Mouse (Mus musculus) liver, embryonic 15.5 days (tissue): ENCODE data around the gene Map3k10. TPM values are rescaled to one million over a fixed set of nuclear protein-coding genes. Genes with fewer than 3 reads are reported as not detected.

ENCODE experiments used
- ATAC-seq: fragments of 200-750 bp; cut with Nextera tagmentation; 2 replicates; pipeline ENCODE4 v1.8.0; 2017; ENCODE audit warnings: moderate number of reproducible peaks, mild to moderate bottlenecking, moderate library complexity; ENCODE audit not compliant: insufficient read depth
- H3K27ac ChIP-seq: fragments of 300-500 bp; sonication (generic); replicated peaks from 2 replicates; pipeline ENCODE4 v1.5.1; 2015; ENCODE audit warnings: mild to moderate bottlenecking, inconsistent platforms
- H3K27me3 ChIP-seq: fragments of 300-500 bp; sonication (generic); 2 replicates; pipeline ENCODE4 v1.6.1; 2015; ENCODE audit warnings: mild to moderate bottlenecking, inconsistent platforms
- H3K36me3 ChIP-seq: fragments of 300-500 bp; sonication (generic); replicated peaks from 2 replicates; pipeline ENCODE4 v1.6.1; 2015; ENCODE audit warnings: moderate library complexity, mild to moderate bottlenecking, inconsistent platforms
- H3K4me1 ChIP-seq: fragments of 300-500 bp; sonication (generic); replicated peaks from 2 replicates; pipeline ENCODE4 v1.6.1; 2015; ENCODE audit warnings: inconsistent platforms
- H3K4me2 ChIP-seq: fragments of 300-500 bp; sonication (generic); 2 replicates; pipeline ENCODE4 v1.6.1; 2015; ENCODE audit warnings: moderate library complexity, mild to moderate bottlenecking, inconsistent platforms
- H3K4me3 ChIP-seq: fragments of 300-500 bp; sonication (generic); replicated peaks from 2 replicates; pipeline ENCODE4 v1.5.1; 2015; ENCODE audit warnings: mild to moderate bottlenecking, inconsistent platforms
- H3K9ac ChIP-seq: fragments of 300-500 bp; sonication (generic); 2 replicates; pipeline ENCODE4 v1.6.1; 2015; ENCODE audit warnings: moderate library complexity, mild to moderate bottlenecking, inconsistent platforms
- H3K9me3 ChIP-seq: fragments of 300-500 bp; sonication (generic); replicated peaks from 2 replicates; pipeline ENCODE4 v1.6.1; 2016; ENCODE audit warnings: inconsistent platforms
- WGBS: fragments of 180-500 bp; shearing (Covaris S2); methylation state at CpG from one replicate; pipeline ENCODE4 v1.1.7; 2015; ENCODE audit warnings: mixed read lengths; ENCODE audit not compliant: insufficient replicate concordance; 5-methylcytosine and 5-hydroxymethylcytosine counted together
- polyA plus RNA-seq: library from polyadenylated mRNA; unstranded; fragments of >200 nt; fragmentation: Nextera tagmentation; extraction: Ambion mirVana; gene quantifications from 2 replicates; pipeline ENCODE4 v1.2.1, GENCODE M21; 2015

Map3k10 gene
- polyA plus RNA-seq, 1 experiment from 2014 or later: 1.5 TPM

DNA sequence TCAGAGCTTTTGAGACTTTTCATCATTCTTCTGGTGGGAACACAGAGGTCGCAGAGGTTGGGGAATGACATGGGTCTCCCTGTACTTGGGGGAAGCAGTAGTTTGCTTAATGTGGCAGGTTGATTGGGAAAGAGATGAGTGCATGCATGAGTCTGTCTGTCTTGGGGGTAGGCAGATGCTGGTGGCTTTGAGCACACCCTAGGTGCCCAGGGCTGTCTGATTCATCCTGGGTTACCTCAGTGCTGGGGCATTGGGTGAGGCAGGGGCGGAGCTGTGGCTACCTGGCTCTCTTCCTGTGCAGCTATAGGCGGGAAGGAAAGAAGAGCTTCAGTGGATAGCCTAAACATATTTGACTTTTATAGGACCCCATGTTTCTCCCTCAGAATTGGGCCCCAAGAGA, 66.3 kb downstream of the Map3k10 start:
- H3K27me3 ChIP-seq: no peaks in the 10 kb centered on the region
- H3K4me2 ChIP-seq: no peak overlapping the region
- 84% methylated on average over 3 of the region's 3 CpGs for WGBS
- H3K9ac ChIP-seq: no peak overlapping the region
- no peak overlapping the region for H3K4me3 ChIP-seq
- H3K9me3 ChIP-seq: no peaks in the 10 kb centered on the region
- no peak for ATAC-seq
- peaks cover 25% of the 10 kb centered on the region for H3K36me3 ChIP-seq
- H3K27ac ChIP-seq: no peak overlapping the region
- peaks cover 53% of the 10 kb centered on the region for H3K4me1 ChIP-seq

DNA sequence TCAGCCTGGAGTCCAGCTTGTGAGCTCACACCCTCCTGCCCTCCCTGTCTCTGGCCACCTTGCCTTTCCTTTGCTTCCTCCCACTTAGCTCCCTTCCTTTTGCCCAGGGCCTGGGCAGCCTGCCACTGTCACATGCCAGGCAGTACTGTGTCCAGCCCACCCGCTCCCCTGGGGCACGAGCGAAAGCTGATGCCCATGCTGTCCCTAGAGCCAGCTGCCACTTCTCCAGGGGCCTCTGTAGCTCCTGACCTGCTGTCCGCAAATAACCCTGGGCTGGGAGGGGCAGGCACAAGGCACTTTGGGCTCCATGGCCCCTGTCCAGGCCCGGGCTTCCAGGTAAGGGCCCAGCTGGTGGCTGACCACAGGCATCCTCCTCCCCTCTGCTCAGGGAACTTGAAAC, 66.8 kb downstream of the Map3k10 start:
- no peaks in the 10 kb centered on the region for H3K27me3 ChIP-seq
- H3K27ac ChIP-seq: no peak overlapping the region
- H3K9me3 ChIP-seq: no peaks in the 10 kb centered on the region
- H3K9ac ChIP-seq: no peak overlapping the region
- ATAC-seq: no peak
- H3K4me2 ChIP-seq: no peak overlapping the region
- WGBS: 67% methylated on average over 5 of the region's 5 CpGs
- H3K4me1 ChIP-seq: peaks cover 59% of the 10 kb centered on the region
- H3K4me3 ChIP-seq: no peak overlapping the region
- H3K36me3 ChIP-seq: peaks cover 25% of the 10 kb centered on the region

- ATAC-seq: no peak
- 53% methylated on average over 10 of the region's 10 CpGs for WGBS
- Histone ChIP-seq H3K4me1 (peaks cover 68% of the 10 kb centered on the region), H3K4me3 (no peak overlapping the region), H3K27me3 (no peaks in the 10 kb centered on the region), H3K27ac (no peak overlapping the region; the same call in 1 of the 2 replicates), H3K9me3 (no peaks in the 10 kb centered on the region), H3K36me3 (peaks cover 25% of the 10 kb centered on the region), H3K9ac (no peak overlapping the region), H3K4me2 (no peak overlapping the region)
These were observed 67.7 kb downstream of the Map3k10 start for GRCm38 (mm10) chr7:27606481-27607254.

Other genes with a start within 250 kb of the Map3k10 start
- gene Sptbn4, start 226.9 kb downstream of the Map3k10 start, polyA plus RNA-seq: 0.06 and 0.09 TPM in 2 replicates
- gene Blvrb, start 226.6 kb downstream of the Map3k10 start, polyA plus RNA-seq: 920 and 1,009 TPM in 2 replicates
- 35.6 and 38.9 TPM in 2 replicates for gene Sertad3, start 200.8 kb downstream of the Map3k10 start, polyA plus RNA-seq
- 28.2 and 29.6 TPM in 2 replicates for gene Sertad1, start 187.7 kb downstream of the Map3k10 start, polyA plus RNA-seq
- gene Prx, start 175.3 kb downstream of the Map3k10 start, polyA plus RNA-seq: 0.67 and 0.75 TPM in 2 replicates
- gene Hipk4, start 151.3 kb downstream of the Map3k10 start, polyA plus RNA-seq: 0.10 and 0.16 TPM in 2 replicates
- 76.3 and 93.4 TPM in 2 replicates for gene Pld3, start 121.4 kb downstream of the Map3k10 start, polyA plus RNA-seq
- 15.7 and 17.3 TPM in 2 replicates for gene 2310022A10Rik, start 121.4 kb downstream of the Map3k10 start, polyA plus RNA-seq
- 26.4 and 28.3 TPM in 2 replicates for gene Akt2, start 83.0 kb downstream of the Map3k10 start, polyA plus RNA-seq
- 0.05 TPM in 1 of 2 replicates, not detected in the other for gene Ttc9b, start 20.7 kb downstream of the Map3k10 start, polyA plus RNA-seq
- gene Zfp607b, start 14.7 kb upstream of the Map3k10 start, polyA plus RNA-seq: 0.38 and 0.91 TPM in 2 replicates
- 4.8 and 5.0 TPM in 2 replicates for gene Zfp60, start 56.8 kb upstream of the Map3k10 start, polyA plus RNA-seq
- gene Zfp626, start 132.6 kb upstream of the Map3k10 start, polyA plus RNA-seq: 0.55 and 0.63 TPM in 2 replicates
- 1.5 and 1.6 TPM in 2 replicates for gene Zfp59, start 164.0 kb upstream of the Map3k10 start, polyA plus RNA-seq
- gene Zfp607a, start 182.9 kb upstream of the Map3k10 start, polyA plus RNA-seq: 0.99 and 1.0 TPM in 2 replicates